Mouse (Mus musculus) lung, adult 2 months (tissue): Measurements from ENCODE around the gene Hist1h4c.

Source experiments
- CTCF ChIP-seq: fragments of 200-500 bp; IDR thresholded peaks from 2 replicates; pipeline ENCODE4 v1.5.1; 2011; ENCODE audit warnings: mild to moderate bottlenecking, low read length, control low read depth; ENCODE audit not compliant: insufficient read depth
- POLR2A ChIP-seq: fragments of 200-500 bp; IDR thresholded peaks from 2 replicates; pipeline ENCODE4 v1.6.1; 2011; ENCODE audit warnings: low read depth, mild to moderate bottlenecking, control low read depth, low read length, borderline replicate concordance; ENCODE audit errors: extremely low read depth

GRCm38 (mm10) chr13:23687907-23688306 lies 10.3 kb downstream of the Hist1h4c start:
- TF ChIP-seq CTCF, result no peak
- no peak for TF ChIP-seq POLR2A
